Comparison of ENCODE assay signal across 21 mouse cellular contexts in the genomic region with DNA sequence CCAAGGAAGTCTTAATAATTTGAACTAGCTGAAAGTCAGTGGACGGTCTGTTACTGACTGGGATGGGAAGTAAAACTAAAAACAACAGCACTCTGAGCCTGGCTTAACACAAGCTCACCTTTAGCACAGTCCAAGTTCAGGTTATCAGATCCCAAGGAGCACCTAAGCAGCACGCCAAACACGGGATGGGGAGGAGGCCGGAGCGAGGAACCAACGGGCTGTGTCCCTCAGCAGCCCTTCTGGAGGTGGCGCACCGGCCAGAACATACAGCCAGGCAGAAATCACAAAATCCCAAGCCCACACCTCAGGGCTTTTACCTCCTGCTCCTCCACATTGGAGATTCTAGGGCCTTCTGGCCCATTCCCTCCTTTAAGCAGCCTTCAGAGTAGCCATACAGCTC. TPM values are rescaled to one million over a fixed set of nuclear protein-coding genes. Genes with fewer than 3 reads are reported as not detected.
DNase-seq lines count a peak whose midpoint lies in the region; ATAC-seq and TF ChIP-seq lines count a peak whose summit lies in the region.
"Had no signal": no experiment of that assay in that cellular context is flagged by ENCODE, and none has a peak within 500 bp of the region (broad histone marks: within the 10 kb centered on the region; RNA-seq: fewer than 3 reads in every experiment).

No protein-coding gene starts in this region.

- TF ChIP-seq CTCF in small intestine, adult 2 months (IDR thresholded peaks at IDR 0.05; ENCODE audit: extremely low read depth, insufficient read length, insufficient replicate concordance, low read depth, low read length) = no peak

- no peaks in the 10 kb centered on the region for H3K9me3 ChIP-seq in heart, embryonic 15.5 days (replicated peaks)
- H3K9me3 ChIP-seq in lung, embryonic 16.5 days (ENCODE audit: control insufficient read depth, low read length) = no peaks in the 10 kb centered on the region
- H3K9me3 ChIP-seq in intestine, embryonic 14.5 days (ENCODE audit: control insufficient read depth, low read length) = no peaks in the 10 kb centered on the region
- H3K9me3 ChIP-seq: hindbrain, embryonic 15.5 days; midbrain, embryonic 10.5 days; neural tube, embryonic 15.5 days had no signal

- H3K4me3 ChIP-seq in heart, embryonic 15.5 days = 0 out of 2 replicates have a peak overlapping the region, but pooled peaks have one; percentile 41
- H3K4me3 ChIP-seq in lung, embryonic 16.5 days (ENCODE audit: low read length) = peak overlapping the region; percentile 51; the same call in 1 of the 2 replicates
- H3K4me3 ChIP-seq in intestine, embryonic 14.5 days (ENCODE audit: low read depth, low read length) = peak overlapping the region; percentile 44
- H3K4me3 ChIP-seq in small intestine, adult 2 months (ENCODE audit: low read depth, low read length) = peak overlapping the region; percentile 89
- H3K4me3 ChIP-seq: heart, adult 2 months had no signal

- H3K4me1 ChIP-seq in heart, embryonic 15.5 days (replicated peaks) = peaks cover 18% of the 10 kb centered on the region
- H3K4me1 ChIP-seq in lung, embryonic 16.5 days (replicated peaks; ENCODE audit: control insufficient read depth, insufficient read depth, low read length) = peaks cover 19% of the 10 kb centered on the region; the same call in 1 of the 2 replicates
- peaks cover 13% of the 10 kb centered on the region for H3K4me1 ChIP-seq in intestine, embryonic 14.5 days (replicated peaks; ENCODE audit: control insufficient read depth, insufficient read depth, low read length)
- peaks cover 38% of the 10 kb centered on the region for H3K4me1 ChIP-seq in small intestine, adult 2 months (ENCODE audit: control insufficient read depth, insufficient read depth, insufficient read length, low read length)

- ATAC-seq in heart, embryonic 15.5 days (replicated peaks; ENCODE audit: insufficient number of reproducible peaks, insufficient read depth, low FRiP score, low read depth) = no peak
- no peak for ATAC-seq in lung, embryonic 16.5 days (ENCODE audit: low read depth)
- no peak for ATAC-seq in intestine, embryonic 14.5 days (replicated peaks; ENCODE audit: low FRiP score, low TSS enrichment, low read depth)
- ATAC-seq: forebrain, postnatal 0 days had no signal

- H3K4me2 ChIP-seq in heart, embryonic 15.5 days = no peak overlapping the region
- H3K4me2 ChIP-seq in lung, embryonic 16.5 days (ENCODE audit: low read depth, low read length) = peak overlapping the region; percentile 73; the same call in 1 of the 2 replicates
- H3K4me2 ChIP-seq in intestine, embryonic 14.5 days (ENCODE audit: low read length) = peak overlapping the region; percentile 55

- H3K9ac ChIP-seq in heart, embryonic 15.5 days = no peak overlapping the region
- H3K9ac ChIP-seq in lung, embryonic 16.5 days (ENCODE audit: low read length) = no peak overlapping the region
- peak overlapping the region; percentile 22; the same call in 1 of the 2 replicates for H3K9ac ChIP-seq in intestine, embryonic 14.5 days (ENCODE audit: low read length)
- H3K9ac ChIP-seq: forebrain, postnatal 0 days; hindbrain, embryonic 15.5 days; neural tube, embryonic 15.5 days had no signal

- TF ChIP-seq POLR2A in small intestine, adult 2 months (IDR thresholded peaks at IDR 0.05; ENCODE audit: low read depth, low read length) = no peak

- no peak for DNase-seq in heart, postnatal 25 days (ENCODE audit: low spot score)
- no peak for DNase-seq in lung, postnatal 4 days
- no peak for DNase-seq in intestine, embryonic 14.5 days (ENCODE audit: low spot score)
- no peak for DNase-seq in adrenal gland, postnatal 14 days
- DNase-seq in adipocyte (ENCODE audit: low spot score) = no peak
- DNase-seq: B cell, adult 2 months; cerebellum, adult 2 months; forebrain, postnatal 0 days; heart, adult 2 months; heart, postnatal 14 days; liver; lung, adult 18-20 months had no signal

- intact Hi-C loops in heart, postnatal 25 days (cut with DNase I) = no loop called here

- 67% methylated on average over 8 of the region's 8 CpGs for WGBS in heart, embryonic 15.5 days
- 57% methylated on average over 8 of the region's 8 CpGs for WGBS in lung, embryonic 16.5 days
- 50% methylated on average over 8 of the region's 8 CpGs for WGBS in intestine, embryonic 14.5 days
- 25% methylated on average over 8 of the region's 8 CpGs for WGBS in small intestine, adult 2 months

- no peak overlapping the region for H3K27ac ChIP-seq in heart, embryonic 15.5 days
- H3K27ac ChIP-seq in lung, embryonic 16.5 days (ENCODE audit: low read length) = no peak overlapping the region
- no peak overlapping the region for H3K27ac ChIP-seq in intestine, embryonic 14.5 days (ENCODE audit: low read depth)
- H3K27ac ChIP-seq in small intestine, adult 2 months (ENCODE audit: insufficient read depth, low read depth, low read length) = peak overlapping the region; percentile 97
- H3K27ac ChIP-seq: heart, adult 2 months; hindbrain, embryonic 15.5 days; midbrain, embryonic 10.5 days; neural tube, embryonic 15.5 days had no signal

- peaks cover 96% of the 10 kb centered on the region for H3K27me3 ChIP-seq in heart, embryonic 15.5 days
- peaks cover 54% of the 10 kb centered on the region for H3K27me3 ChIP-seq in lung, embryonic 16.5 days (ENCODE audit: control insufficient read depth, insufficient read depth, low read depth, low read length)
- H3K27me3 ChIP-seq in intestine, embryonic 14.5 days (replicated peaks; ENCODE audit: control insufficient read depth, insufficient read depth, low read length) = peaks cover 71% of the 10 kb centered on the region
- H3K27me3 ChIP-seq in small intestine, adult 2 months (ENCODE audit: control insufficient read depth, insufficient read depth, low read length) = no peaks in the 10 kb centered on the region

- no peaks in the 10 kb centered on the region for H3K36me3 ChIP-seq in heart, embryonic 15.5 days
- H3K36me3 ChIP-seq in lung, embryonic 16.5 days (ENCODE audit: control insufficient read depth, insufficient read depth, low read length) = no peaks in the 10 kb centered on the region
- no peaks in the 10 kb centered on the region for H3K36me3 ChIP-seq in intestine, embryonic 14.5 days (ENCODE audit: control insufficient read depth, insufficient read depth, low read length)
- 0 out of 2 replicates have a peak, but pooled peaks cover 2% of the 10 kb centered on the region for H3K36me3 ChIP-seq in small intestine, adult 2 months (ENCODE audit: control insufficient read depth, insufficient read depth, low read length)
- H3K36me3 ChIP-seq: hindbrain, embryonic 15.5 days; midbrain, embryonic 10.5 days; neural tube, embryonic 15.5 days had no signal

RNA-seq across cellular contexts. Expression of a gene that starts 1.7 kb away (rescaled TPM):
- polyA plus RNA-seq in heart, embryonic 15.5 days (2015; fragmentation: Nextera tagmentation; extraction: Ambion mirVana) = 0.25 and 0.87 TPM in 2 replicates
- not detected for total RNA-seq in heart, postnatal 25 days (2021)
- 2.6 and 3.7 TPM in 2 replicates for polyA plus RNA-seq in lung, embryonic 16.5 days (2015; fragmentation: Nextera tagmentation; extraction: Ambion mirVana)
- polyA plus RNA-seq in intestine, embryonic 14.5 days (2014; fragmentation: Nextera tagmentation; extraction: Ambion mirVana) = 17.5 and 18.6 TPM in 2 replicates
- polyA plus RNA-seq in small intestine, adult 2 months (2012; rRNA removed) = 28.5 and 55.3 TPM in 2 replicates
- not detected in 2 replicates for total RNA-seq in adrenal gland, postnatal 14 days (2021)
- total RNA-seq: common myeloid progenitor, adult 5-6 weeks; forebrain, postnatal 0 days; gastrocnemius, adult 8-10 months; heart, adult 2 months; heart, postnatal 14 days; left cerebral cortex, adult 18-20 months had no signal
- polyA plus RNA-seq: cerebellum, adult 2 months; hindbrain, embryonic 15.5 days had no signal

RNA-seq across cellular contexts. Expression of a gene that starts 9.1 kb away (rescaled TPM):
- polyA plus RNA-seq in heart, embryonic 15.5 days (2015; fragmentation: Nextera tagmentation; extraction: Ambion mirVana) = 2.0 and 4.5 TPM in 2 replicates
- total RNA-seq in heart, postnatal 25 days (2021) = 1 to 10 TPM; 3.0 to 3.2 TPM
- polyA plus RNA-seq in lung, embryonic 16.5 days (2015; fragmentation: Nextera tagmentation; extraction: Ambion mirVana) = 6.1 and 7.0 TPM in 2 replicates
- polyA plus RNA-seq in intestine, embryonic 14.5 days (2014; fragmentation: Nextera tagmentation; extraction: Ambion mirVana) = 6.1 and 6.5 TPM in 2 replicates
- polyA plus RNA-seq in small intestine, adult 2 months (2012; rRNA removed) = 20.2 and 37.1 TPM in 2 replicates
- 7.3 and 8.0 TPM in 2 replicates for total RNA-seq in adrenal gland, postnatal 14 days (2021)

RNA-seq across cellular contexts. Expression of a gene that starts 42.9 kb away (rescaled TPM):
- 89.7 and 96.1 TPM in 2 replicates for polyA plus RNA-seq in heart, embryonic 15.5 days (2015; fragmentation: Nextera tagmentation; extraction: Ambion mirVana)
- 10 to 100 TPM; 43.7 to 49.7 TPM for total RNA-seq in heart, postnatal 25 days (2021)
- polyA plus RNA-seq in lung, embryonic 16.5 days (2015; fragmentation: Nextera tagmentation; extraction: Ambion mirVana) = 131 and 159 TPM in 2 replicates
- 124 and 131 TPM in 2 replicates for polyA plus RNA-seq in intestine, embryonic 14.5 days (2014; fragmentation: Nextera tagmentation; extraction: Ambion mirVana)
- 47.0 and 68.0 TPM in 2 replicates for polyA plus RNA-seq in small intestine, adult 2 months (2012; rRNA removed)
- 106 and 113 TPM in 2 replicates for total RNA-seq in adrenal gland, postnatal 14 days (2021)

RNA-seq across cellular contexts. Expression of a gene that starts 48.4 kb away (rescaled TPM):
- polyA plus RNA-seq in heart, embryonic 15.5 days (2015; fragmentation: Nextera tagmentation; extraction: Ambion mirVana) = 15.8 and 17.6 TPM in 2 replicates
- 1 to 10 TPM; 6.2 to 8.1 TPM for total RNA-seq in heart, postnatal 25 days (2021)
- polyA plus RNA-seq in lung, embryonic 16.5 days (2015; fragmentation: Nextera tagmentation; extraction: Ambion mirVana) = 7.4 and 7.7 TPM in 2 replicates
- 9.4 and 10.8 TPM in 2 replicates for polyA plus RNA-seq in intestine, embryonic 14.5 days (2014; fragmentation: Nextera tagmentation; extraction: Ambion mirVana)
- polyA plus RNA-seq in small intestine, adult 2 months (2012; rRNA removed) = 1.7 and 3.2 TPM in 2 replicates
- total RNA-seq in adrenal gland, postnatal 14 days (2021) = 10.4 and 11.8 TPM in 2 replicates

RNA-seq across cellular contexts. Expression of a gene that starts 51.3 kb away (rescaled TPM):
- polyA plus RNA-seq in heart, embryonic 15.5 days (2015; fragmentation: Nextera tagmentation; extraction: Ambion mirVana) = 29.6 and 35.3 TPM in 2 replicates
- 10 to 100 TPM; 24.8 to 26.5 TPM for total RNA-seq in heart, postnatal 25 days (2021)
- polyA plus RNA-seq in lung, embryonic 16.5 days (2015; fragmentation: Nextera tagmentation; extraction: Ambion mirVana) = 55.1 and 57.3 TPM in 2 replicates
- polyA plus RNA-seq in intestine, embryonic 14.5 days (2014; fragmentation: Nextera tagmentation; extraction: Ambion mirVana) = 31.8 and 33.3 TPM in 2 replicates
- 19.0 and 40.4 TPM in 2 replicates for polyA plus RNA-seq in small intestine, adult 2 months (2012; rRNA removed)
- total RNA-seq in adrenal gland, postnatal 14 days (2021) = 54.8 and 62.0 TPM in 2 replicates
